Mouse (Mus musculus) ES-E14 (cell line): Measurements from ENCODE around the gene Ints3.

Source experiments
- CHD2 ChIP-seq: IDR thresholded peaks from 2 replicates; pipeline ENCODE4 v1.6.1; 2014; ENCODE audit warnings: mild to moderate bottlenecking, low read depth, low read length, inconsistent platforms
- HCFC1 ChIP-seq: IDR thresholded peaks from 2 replicates; pipeline ENCODE4 v1.6.1; 2012; ENCODE audit warnings: low read length, inconsistent platforms, borderline replicate concordance; ENCODE audit not compliant: insufficient read depth
- MAFK ChIP-seq: IDR thresholded peaks from 2 replicates; pipeline ENCODE4 v1.6.1; 2014; ENCODE audit warnings: mild to moderate bottlenecking, low read depth, low read length, inconsistent platforms; ENCODE audit not compliant: insufficient read depth
- ZC3H11A ChIP-seq: IDR thresholded peaks from 2 replicates; pipeline ENCODE4 v1.6.1; 2012; ENCODE audit warnings: low read depth, mild to moderate bottlenecking, inconsistent platforms, low read length, borderline replicate concordance
- ZNF384 ChIP-seq: IDR thresholded peaks from 2 replicates; pipeline ENCODE4 v1.6.1; 2012; ENCODE audit warnings: low read depth, low read length, inconsistent platforms

DNA sequence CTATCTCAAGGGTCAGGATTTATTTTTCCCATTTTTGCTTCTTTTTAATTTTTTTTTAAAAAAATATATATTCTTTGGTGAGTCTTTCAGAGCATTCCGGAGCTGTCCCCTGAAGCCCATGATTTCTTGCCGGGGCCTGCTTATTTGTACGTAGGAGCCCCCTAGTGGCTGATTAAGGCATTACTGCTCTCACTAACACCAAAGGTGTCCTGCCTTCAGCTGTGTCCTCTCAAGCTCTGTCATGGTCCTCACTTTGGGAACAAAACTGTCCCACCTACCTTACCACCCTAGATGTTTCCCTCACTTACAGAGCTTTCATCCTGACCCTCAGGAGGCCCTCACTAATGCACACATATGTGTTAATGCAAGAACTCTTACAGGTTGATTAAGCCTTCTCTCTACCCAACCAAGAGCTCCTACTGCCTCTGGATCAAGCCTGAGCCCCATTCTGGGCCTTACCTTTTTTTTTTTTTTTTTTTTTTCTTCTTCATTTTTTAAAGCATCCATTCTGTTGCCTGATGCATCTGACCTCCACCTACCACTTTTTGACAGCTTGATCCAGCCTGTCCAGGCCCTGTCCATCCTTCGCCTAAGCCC is 59.9 kb downstream of the Ints3 start:
- TF ChIP-seq MAFK (no peak), ZNF384 (peak; percentile 22; the same call in 1 of the 2 replicates), CHD2 (no peak), ZC3H11A (no peak), HCFC1 (no peak)
